Mouse (Mus musculus) adrenal gland, adult 8-10 months (tissue): ENCODE data around the gene Gm17949. TPM values are rescaled to one million over a fixed set of nuclear protein-coding genes. Genes with fewer than 3 reads are reported as not detected.
"Not testable (repeated sequence)": the region's sequence is repeated elsewhere in the genome, so short reads cannot be mapped to it uniquely, and the experiment has no call there.

Experiments
- DNase-seq: peaks from one replicate; pipeline ENCODE4 v3.0.0; 2022
- total RNA-seq, 4 experiments: library from RNA; stranded (reverse); gene quantifications; 2 replicates each; pipeline ENCODE4 v1.2.4; 2022

Gene Gm17949
- total RNA-seq, 4 experiments from 2014 or later = 0.29 to 0.80 (median 0.45) TPM

GRCm38 (mm10) chr17:57047406-57047805 is 36.1 kb downstream of the Gm17949 start:
- DNase-seq = no peak

- DNase-seq = no peak
Measured at GRCm38 (mm10) chr17:57048816-57049215, 37.5 kb downstream of the Gm17949 start.

GRCm38 (mm10) chr17:57051679-57052078 is 40.4 kb downstream of the Gm17949 start:
- not testable (repeated sequence) for DNase-seq

GRCm38 (mm10) chr17:57056246-57056645 is 45.0 kb downstream of the Gm17949 start:
- no peak for DNase-seq

- peak; percentile 26 for DNase-seq
Measured at GRCm38 (mm10) chr17:57058891-57059485, 47.7 kb downstream of the Gm17949 start, which contains the start of gene Crb3. Gene Crb3 (plus strand): TSS chr17:57059105.

- DNase-seq = peak; percentile 58
Measured at GRCm38 (mm10) chr17:57059486-57059977, 48.3 kb downstream of the Gm17949 start, which contains the start of gene Slc25a23. Gene Slc25a23 (minus strand): TSS chr17:57059863.

GRCm38 (mm10) chr17:57060231-57060801 is 49.0 kb downstream of the Gm17949 start:
- peak; percentile 94 for DNase-seq

GRCm38 (mm10) chr17:57061069-57061468 is 49.8 kb downstream of the Gm17949 start:
- peak; percentile 50 for DNase-seq

GRCm38 (mm10) chr17:57062011-57062521 is 50.8 kb downstream of the Gm17949 start:
- no peak for DNase-seq

- DNase-seq = no peak
Measured at GRCm38 (mm10) chr17:57062548-57062947, 51.3 kb downstream of the Gm17949 start.

- DNase-seq = no peak
Measured at GRCm38 (mm10) chr17:57063031-57063430, 51.8 kb downstream of the Gm17949 start.

- no peak for DNase-seq
Measured at GRCm38 (mm10) chr17:57066908-57067307, 55.6 kb downstream of the Gm17949 start.

- DNase-seq = no peak
Measured at GRCm38 (mm10) chr17:57070272-57070671, 59.0 kb downstream of the Gm17949 start.

GRCm38 (mm10) chr17:57070699-57071098 is 59.4 kb downstream of the Gm17949 start:
- DNase-seq = no peak

Other genes starting within 250 kb of the Gm17949 start
- gene Dus3l, start 246.7 kb upstream of the Gm17949 start, total RNA-seq = 10 to 100 TPM; 37.4 to 58.6 (median 47.0) TPM
- 1 to 10 TPM in 1 of 4 experiments, under 1 TPM in 3; 0.28 to 1.4 (median 0.53) TPM for gene Prr22, start 241.2 kb upstream of the Gm17949 start, total RNA-seq
- 1 to 10 TPM; 5.5 to 9.5 (median 6.8) TPM for gene Rfx2, start 180.5 kb upstream of the Gm17949 start, total RNA-seq
- gene Acsbg2, start 137.0 kb upstream of the Gm17949 start, total RNA-seq = under 1 TPM in 3 of 4 experiments, not detected in 1; 0.22 to 0.40 (median 0.23) TPM
- gene 1700061G19Rik, start 136.0 kb upstream of the Gm17949 start, total RNA-seq = 1 to 10 TPM in 3 of 4 experiments, under 1 TPM in 1; 0.34 to 1.7 (median 1.3) TPM
- 10 to 100 TPM; 29.0 to 38.7 (median 36.0) TPM for gene Mllt1, start 76.1 kb upstream of the Gm17949 start, total RNA-seq
- under 1 TPM in 2 of 4 experiments, not detected in 2; 0.20 to 0.24 TPM for gene Acer1, start 29.3 kb upstream of the Gm17949 start, total RNA-seq
- gene Clpp, start 21.2 kb upstream of the Gm17949 start, total RNA-seq = 100 to 1,000 TPM; 112 to 127 (median 116) TPM
- 10 to 100 TPM; 69.8 to 87.3 (median 77.2) TPM for gene Alkbh7, start 14.1 kb upstream of the Gm17949 start, total RNA-seq
- gene Pspn, start 11.5 kb upstream of the Gm17949 start, total RNA-seq = 1 to 10 TPM in 2 of 4 experiments, not detected in 2; 2.1 to 2.8 TPM
- gene Gtf2f1, start 181 bp upstream of the Gm17949 start, total RNA-seq = 10 to 100 TPM; 45.6 to 68.2 (median 54.2) TPM
- gene Khsrp, start 20.1 kb downstream of the Gm17949 start, total RNA-seq = 100 to 1,000 TPM in 2 of 4 experiments, 10 to 100 TPM in 2; 92.3 to 122 (median 102) TPM
- gene Slc25a41, start 30.2 kb downstream of the Gm17949 start, total RNA-seq = under 1 TPM in 1 of 4 experiments, not detected in 3; 0.38 TPM
- gene Crb3, start 47.6 kb downstream of the Gm17949 start, total RNA-seq = 1 to 10 TPM in 3 of 4 experiments, under 1 TPM in 1; 0.70 to 4.4 (median 2.2) TPM
- 100 to 1,000 TPM in 2 of 4 experiments, 10 to 100 TPM in 2; 66.5 to 128 (median 97.6) TPM for gene Slc25a23, start 48.4 kb downstream of the Gm17949 start, total RNA-seq
- gene Dennd1c, start 67.0 kb downstream of the Gm17949 start, total RNA-seq = 1 to 10 TPM; 1.5 to 4.3 (median 2.5) TPM
- gene Tubb4a, start 76.3 kb downstream of the Gm17949 start, total RNA-seq = 1 to 10 TPM; 4.4 to 6.8 (median 6.6) TPM
- under 1 TPM in 3 of 4 experiments, not detected in 1; 0.21 to 0.30 (median 0.26) TPM for gene Tnfsf9, start 93.9 kb downstream of the Gm17949 start, total RNA-seq
- gene Cd70, start 138.3 kb downstream of the Gm17949 start, total RNA-seq = not detected
- under 1 TPM in 2 of 4 experiments, not detected in 2; 0.16 to 0.17 TPM for gene Tnfsf14, start 182.7 kb downstream of the Gm17949 start, total RNA-seq
- 1,000 to 10,000 TPM in 1 of 4 experiments, 100 to 1,000 TPM in 1, 10 to 100 TPM in 2; 36.4 to 1,135 (median 245) TPM for gene C3, start 216.7 kb downstream of the Gm17949 start, total RNA-seq
- 100 to 1,000 TPM in 3 of 4 experiments, 10 to 100 TPM in 1; 98.6 to 107 (median 102) TPM for gene Gpr108, start 237.0 kb downstream of the Gm17949 start, total RNA-seq
- 10 to 100 TPM; 57.1 to 89.6 (median 72.8) TPM for gene Trip10, start 238.0 kb downstream of the Gm17949 start, total RNA-seq